Mouse (Mus musculus) layer of hippocampus, postnatal 10 days (tissue): ENCODE measurements around the gene Chchd2. TPM values are rescaled to one million over a fixed set of nuclear protein-coding genes. Genes with fewer than 3 reads are reported as not detected.
A peak's percentile ranks its signal among the peaks of the same experiment; 100 is the strongest.
"Not testable (repeated sequence)": the region's sequence is repeated elsewhere in the genome, so short reads cannot be mapped to it uniquely, and the experiment has no call there.

Experiments used
- DNase-seq, 2 experiments: peaks; one replicate each; pipeline ENCODE4 v3.0.0; 2021; ENCODE audit warnings: low spot score in 2 of 2
- long read RNA-seq: library from polyadenylated mRNA; stranded (forward); transcript quantifications from one replicate; pipeline ENCODE4 v2.0.0, GENCODE M21; 2023
- total RNA-seq, 2 experiments: library from RNA; stranded (reverse); gene quantifications; 2 replicates each; pipeline ENCODE4 v1.2.3; 2021

The Chchd2 gene
- total RNA-seq = 100 to 1,000 TPM; 411 to 434 TPM
- long read RNA-seq, transcript Chchd2-201 (4 exons, 915 nt) = major isoform, 386 of 408 reads
- long read RNA-seq, partial matches to known transcripts = 19 of 408 reads
- long read RNA-seq, other reads (novel, unspliced or antisense) = 3 of 408 reads

GRCm38 (mm10) chr5:129886911-129887636, at the start of gene Chchd2:
TSS of gene Chchd2 (minus strand) at chr5:129887470.
- peak; percentile 92 to 93 for DNase-seq

- no peak for DNase-seq
These were observed 49.7 kb upstream of the Chchd2 start for GRCm38 (mm10) chr5:129936941-129937340.

- no peak for DNase-seq
These were observed 42.9 kb upstream of the Chchd2 start for GRCm38 (mm10) chr5:129929924-129930855.

- no peak for DNase-seq
These were observed 38.7 kb upstream of the Chchd2 start for GRCm38 (mm10) chr5:129925933-129926332.

- no peak for DNase-seq
These were observed 37.7 kb upstream of the Chchd2 start for GRCm38 (mm10) chr5:129924820-129925452.

- no peak for DNase-seq
These were observed 34.7 kb upstream of the Chchd2 start for GRCm38 (mm10) chr5:129921972-129922371.

DNA sequence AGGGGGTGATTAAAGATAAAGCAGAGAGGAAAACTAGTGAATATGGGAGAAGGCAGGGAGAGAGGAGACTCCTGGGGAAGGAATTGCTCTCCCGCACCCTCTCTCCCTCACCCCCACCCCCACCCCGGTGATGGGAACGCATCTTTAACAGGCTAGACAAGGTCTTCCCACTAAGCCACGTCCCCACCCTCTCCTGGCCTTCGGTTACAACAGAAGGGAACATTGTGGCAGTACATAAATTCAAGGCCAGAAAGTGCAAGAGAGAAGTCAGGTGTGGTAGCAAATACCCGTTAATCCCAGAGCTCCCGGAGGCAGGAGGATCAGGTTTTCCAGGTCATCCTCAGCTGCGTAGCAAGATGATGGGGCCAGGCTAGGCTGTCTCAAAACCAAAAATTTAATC, 32.0 kb upstream of the Chchd2 start:
- no peak for DNase-seq

- no peak for DNase-seq
These were observed 31.5 kb upstream of the Chchd2 start for GRCm38 (mm10) chr5:129918752-129919151.

GRCm38 (mm10) chr5:129918065-129918651, 30.9 kb upstream of the Chchd2 start:
- no peak for DNase-seq

DNA sequence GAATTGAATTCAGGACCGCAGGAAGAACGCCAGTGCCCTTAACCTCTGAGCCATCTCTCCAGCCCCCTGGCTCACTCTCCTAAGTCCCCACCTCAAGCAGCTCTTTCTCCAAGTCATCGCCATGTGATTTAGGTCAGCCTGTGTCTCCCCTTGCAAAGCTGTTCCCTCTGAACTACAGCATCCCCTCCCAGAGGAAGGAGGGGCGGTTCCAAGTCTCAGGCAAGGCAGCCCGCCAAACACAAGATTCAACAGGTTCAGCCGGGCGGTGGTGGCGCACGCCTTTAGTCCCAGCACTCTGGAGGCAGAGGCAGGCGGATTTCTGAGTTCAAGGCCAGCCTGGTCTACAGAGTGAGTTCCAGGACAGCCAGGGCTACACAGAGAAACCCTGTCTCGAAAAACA, 28.2 kb upstream of the Chchd2 start:
- not testable (repeated sequence) for DNase-seq

DNA sequence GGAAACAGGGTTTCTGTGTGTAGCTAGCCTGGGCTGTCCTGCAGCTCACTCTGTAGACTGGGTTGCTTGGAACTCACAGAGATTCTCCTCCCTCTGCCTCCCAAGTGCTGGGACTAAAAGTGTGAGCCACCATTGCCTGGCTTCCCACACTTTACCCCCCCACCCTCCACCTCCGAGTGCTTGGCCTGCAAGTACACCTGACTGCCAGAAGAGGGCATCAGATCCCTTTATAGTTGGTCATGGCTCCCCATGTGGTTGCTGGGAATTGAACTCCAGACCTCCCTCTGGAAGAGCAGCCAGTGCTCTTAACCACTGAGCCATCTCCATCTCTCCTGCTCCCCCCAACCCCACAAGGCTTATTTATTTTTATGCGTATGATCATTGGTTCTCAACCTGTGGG, 26.8 kb upstream of the Chchd2 start:
- DNase-seq = no peak

DNA sequence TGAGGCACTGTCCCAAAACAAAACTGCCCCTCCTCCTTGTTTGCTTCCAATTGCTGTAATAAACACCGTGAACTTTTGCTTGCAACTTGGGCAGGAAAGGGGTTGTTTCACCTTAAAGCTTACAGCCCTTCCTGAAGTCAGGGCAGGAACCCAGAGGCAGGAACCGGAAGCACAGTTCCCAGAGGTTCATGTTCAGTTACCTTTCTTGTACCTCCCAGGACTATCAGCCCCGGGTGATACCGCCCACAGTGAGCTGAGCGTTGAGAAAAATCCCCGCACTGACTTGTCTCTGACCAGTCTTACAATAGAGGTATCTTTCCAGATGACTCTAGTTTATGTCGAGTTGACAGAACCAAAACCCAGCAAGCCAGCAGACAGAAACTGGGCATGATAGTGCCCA, 22.3 kb upstream of the Chchd2 start:
- no peak for DNase-seq

- no peak for DNase-seq
These were observed 21.9 kb upstream of the Chchd2 start for GRCm38 (mm10) chr5:129909147-129909546.

GRCm38 (mm10) chr5:129908242-129908965, 21.1 kb upstream of the Chchd2 start, which contains the start of gene Nupr1l:
TSS of gene Nupr1l (plus strand) at chr5:129908540.
- peak; percentile 83 to 90 for DNase-seq

- DNase-seq = no peak
These were observed 20.5 kb upstream of the Chchd2 start for GRCm38 (mm10) chr5:129907775-129908174.

DNA sequence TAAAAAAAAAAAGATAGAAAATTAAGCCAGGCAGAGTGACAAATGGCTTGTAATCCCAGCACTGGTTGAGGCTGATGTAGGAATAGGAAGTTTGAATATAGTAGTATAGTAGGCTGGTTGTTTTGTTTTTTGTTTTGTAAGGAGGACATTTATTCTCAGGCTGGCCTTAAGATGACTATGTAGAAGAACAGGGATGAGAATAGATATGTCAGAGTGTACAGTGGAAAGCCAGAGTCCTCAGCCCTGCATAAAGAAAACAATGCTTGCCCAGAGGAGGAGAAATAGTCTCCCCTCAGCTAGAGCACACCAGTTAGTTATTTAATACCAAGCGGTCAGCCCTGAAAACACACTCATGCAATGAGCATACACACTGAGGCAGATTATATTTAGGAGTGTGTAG, 11.2 kb upstream of the Chchd2 start, which contains the start of gene Phkg1:
Phkg1 (minus strand) TSS at position 101 of the 400 bp plus-strand sequence.
- no peak for DNase-seq

GRCm38 (mm10) chr5:129895198-129896088, 8.2 kb upstream of the Chchd2 start, which contains the start of gene Zbed5:
TSS of gene Zbed5 (plus strand) at chr5:129895723.
- DNase-seq = peak; percentile 86 to 87

GRCm38 (mm10) chr5:129890390-129890789, 3.1 kb upstream of the Chchd2 start:
- DNase-seq = not testable (repeated sequence)

- DNase-seq = no peak
These were observed 999 bp downstream of the Chchd2 start for GRCm38 (mm10) chr5:129886271-129886670.
